Mouse (Mus musculus): ENCODE results near the gene Btbd1.
A peak's percentile ranks its signal among the peaks of the same experiment; 100 is the strongest.

Gene Btbd1

GRCm38 (mm10) chr7:81777667-81778218, 51.5 kb downstream of the Btbd1 start:
- no peak for DNase-seq (ENCODE audit: low read depth)

GRCm38 (mm10) chr7:81775325-81775724, 53.9 kb downstream of the Btbd1 start:
- no peak for DNase-seq (ENCODE audit: low read depth)

GRCm38 (mm10) chr7:81772786-81773539, 56.3 kb downstream of the Btbd1 start:
- no peak for DNase-seq (ENCODE audit: low read depth)

- peak; percentile 43 for DNase-seq (ENCODE audit: low read depth)
These were observed 66.0 kb downstream of the Btbd1 start for GRCm38 (mm10) chr7:81763110-81763845.

- DNase-seq (ENCODE audit: low read depth), result peak; percentile 93
These were observed 66.8 kb downstream of the Btbd1 start, which contains the start of gene Ramac for GRCm38 (mm10) chr7:81762180-81763109. TSS of gene Ramac (plus strand) at chr7:81762925.

GRCm38 (mm10) chr7:81747956-81748355, 81.3 kb downstream of the Btbd1 start:
- no peak for DNase-seq (ENCODE audit: low read depth)

GRCm38 (mm10) chr7:81744145-81744544, 85.1 kb downstream of the Btbd1 start:
- DNase-seq (ENCODE audit: low read depth), result peak; percentile 40
